Mouse (Mus musculus) 416B (cell line): Measurements from ENCODE around the gene Tfap4.
A peak's percentile ranks its signal among the peaks of the same experiment; 100 is the strongest.
"Not testable (repeated sequence)": the region's sequence is repeated elsewhere in the genome, so short reads cannot be mapped to it uniquely, and the experiment has no call there.

Experiments
- DNase-seq: peaks from one replicate; pipeline ENCODE4 v3.0.0; 2011; ENCODE audit warnings: low read depth

Tfap4 gene

DNA sequence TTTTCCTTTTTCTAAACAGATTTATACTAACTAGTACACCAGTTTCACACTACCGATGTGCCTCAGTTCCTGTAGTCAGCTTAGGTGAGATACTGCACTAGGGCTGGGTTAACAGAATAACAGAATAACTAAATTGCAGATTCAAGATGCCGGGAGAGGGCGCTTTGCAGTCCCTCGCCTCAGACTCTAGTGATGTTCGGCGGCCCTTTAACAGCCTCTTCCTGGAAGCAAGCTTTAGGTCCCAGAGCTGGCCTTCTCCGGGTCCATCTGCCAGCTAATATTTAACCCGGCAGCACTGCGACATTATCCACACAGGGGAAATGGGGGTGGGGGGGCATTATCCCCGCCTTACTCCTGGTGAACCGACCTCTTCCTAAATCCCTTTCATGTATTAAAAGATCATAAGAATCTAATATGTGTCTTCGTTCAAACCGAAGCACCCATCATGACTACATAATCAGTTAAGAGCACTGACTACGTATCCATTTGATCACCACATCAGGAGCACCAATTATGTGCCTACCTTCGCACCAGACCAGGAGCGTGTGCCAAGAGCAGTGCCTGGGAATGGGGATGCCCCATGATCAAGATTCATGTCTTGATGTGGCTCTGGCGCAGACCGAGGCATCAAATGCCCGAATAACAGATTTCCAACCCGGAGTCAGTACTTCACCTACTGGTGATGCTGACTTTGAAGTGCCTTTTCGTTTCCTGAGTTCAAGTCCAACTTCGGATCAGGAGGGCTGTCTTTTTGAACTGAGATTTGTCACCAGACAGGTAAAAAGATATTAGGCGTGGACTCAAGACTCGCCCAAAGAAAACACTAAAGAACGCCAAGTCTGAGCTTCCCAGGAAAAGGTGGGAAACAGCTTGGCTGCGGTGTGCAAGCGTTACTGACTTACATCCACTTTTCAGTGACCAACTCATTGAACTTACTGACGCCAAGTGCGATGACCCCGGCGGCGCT, 33.5 kb upstream of the Tfap4 start:
- DNase-seq, result no peak

DNA sequence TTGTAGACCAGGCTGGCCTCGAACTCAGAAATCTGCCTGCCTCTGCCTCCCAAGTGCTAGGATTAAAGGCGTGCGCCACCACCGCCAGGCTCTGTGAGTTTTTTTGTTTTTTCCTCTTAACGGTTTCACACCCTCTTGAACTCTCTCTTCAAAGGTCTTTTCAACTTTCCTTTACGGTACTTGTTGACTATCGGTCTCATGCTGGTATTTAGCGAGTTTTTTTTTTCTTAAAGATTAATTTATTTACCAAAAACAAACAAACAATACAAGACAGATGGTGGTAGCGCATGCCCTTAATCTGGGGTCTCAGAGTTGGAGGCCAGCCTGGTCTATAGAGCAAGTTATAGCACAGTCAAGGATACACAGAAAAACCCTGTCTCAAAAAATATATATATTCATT, 30.6 kb upstream of the Tfap4 start:
- DNase-seq, result peak; percentile 59

DNA sequence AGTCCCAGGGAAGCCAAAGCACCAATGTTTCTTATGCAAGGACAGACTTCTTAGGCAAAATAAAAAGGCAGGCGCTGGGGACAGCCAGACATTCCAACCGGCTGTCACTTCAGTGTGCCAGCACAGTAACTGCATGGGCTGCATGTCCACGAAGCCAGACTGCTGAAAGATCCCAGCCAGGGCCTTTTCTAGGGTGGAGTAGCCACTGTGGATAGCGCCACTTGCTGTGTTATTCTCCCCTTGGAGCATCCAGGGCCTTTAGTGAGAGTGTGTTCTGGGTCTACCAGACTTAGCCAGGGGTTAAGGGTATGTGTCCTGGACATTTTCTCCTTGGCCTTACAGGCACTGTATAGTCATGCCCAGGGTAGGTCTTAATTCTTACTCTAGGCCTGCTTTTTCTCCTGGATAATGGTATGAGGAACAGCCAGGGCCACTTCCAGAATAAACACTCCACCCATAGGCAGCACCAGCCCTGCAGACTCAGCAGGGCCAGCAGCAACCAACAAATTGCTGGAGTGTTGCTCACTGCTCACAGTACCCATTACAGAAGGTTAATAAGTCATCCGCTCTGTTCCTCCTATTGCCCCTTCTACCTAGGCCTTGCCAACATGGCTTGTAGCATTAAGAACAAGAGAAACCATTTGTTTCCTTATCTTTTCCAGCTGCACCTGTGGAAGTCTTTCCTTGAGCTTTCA, 28.0 kb upstream of the Tfap4 start:
- no peak for DNase-seq

DNA sequence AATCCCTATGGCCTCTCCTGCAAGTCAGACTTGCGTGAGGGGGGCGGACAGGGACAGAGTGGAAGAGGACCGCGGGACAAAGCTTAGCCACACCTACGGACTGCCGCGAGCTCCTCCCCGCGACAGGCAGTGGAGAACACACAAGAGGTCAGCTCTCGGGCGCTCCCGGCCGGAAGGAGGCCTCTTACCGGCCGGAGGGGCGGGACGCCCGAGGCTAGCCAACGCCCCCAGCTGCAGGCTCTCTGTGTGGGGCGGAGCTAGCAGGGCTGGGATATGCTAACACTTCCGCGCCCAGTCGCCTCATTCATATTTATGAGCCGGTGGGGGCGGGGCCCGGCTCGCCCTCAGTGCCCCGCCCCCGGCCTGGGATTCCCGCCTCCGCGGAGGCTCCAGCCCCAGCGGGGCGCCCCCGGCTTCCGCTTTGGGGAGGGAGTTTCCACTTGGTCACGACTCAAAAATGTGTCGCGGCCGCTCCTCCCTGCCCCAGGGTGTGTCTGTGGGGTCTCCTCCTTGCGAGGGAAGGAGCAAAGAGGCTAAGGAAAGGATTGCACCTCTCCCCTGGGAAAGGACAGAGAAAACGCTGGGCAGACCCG, 27.0 kb upstream of the Tfap4 start:
- DNase-seq, result peak; percentile 98

DNA sequence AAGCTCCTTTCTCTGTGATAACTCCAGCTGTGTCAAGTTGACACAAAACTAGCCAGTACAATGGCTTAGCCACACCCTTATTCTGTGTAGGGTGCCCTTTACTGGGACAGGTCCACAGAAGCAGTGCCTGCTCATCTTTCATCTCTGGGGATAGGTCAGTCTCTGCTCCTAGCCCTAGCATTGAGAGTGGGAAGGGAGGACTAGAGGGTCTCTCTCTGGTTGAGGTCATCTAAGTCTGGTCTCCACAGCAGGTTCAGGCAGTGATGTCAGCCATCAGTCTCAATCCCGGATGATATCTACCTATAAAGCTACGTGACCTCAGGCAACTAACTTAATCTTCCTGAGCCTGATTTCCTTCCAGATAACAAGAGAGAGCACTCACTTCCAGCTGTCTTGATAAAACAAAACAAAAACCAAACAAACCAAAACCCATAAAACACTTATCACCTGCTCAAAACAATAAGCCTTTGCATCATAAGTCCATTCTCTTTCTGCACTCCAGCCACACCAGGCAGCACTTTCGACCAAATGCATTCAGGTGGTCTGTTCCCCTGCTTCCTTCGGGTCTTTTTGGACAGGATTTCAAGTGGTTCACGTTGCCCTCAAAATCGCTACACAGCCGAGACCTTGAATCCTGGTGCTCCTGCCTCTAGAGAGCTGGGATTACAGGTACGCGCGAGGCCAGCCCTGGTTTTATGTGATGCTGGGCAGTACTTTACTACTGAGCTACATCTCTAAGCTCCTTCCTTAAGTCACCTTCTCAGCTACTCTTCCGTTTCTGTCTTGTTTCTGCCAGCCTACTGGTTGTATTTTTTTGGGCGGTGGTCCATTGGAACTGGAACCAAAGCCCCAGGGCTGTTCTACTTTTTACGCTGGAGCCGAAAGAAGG, 26.2 kb upstream of the Tfap4 start:
- DNase-seq, result no peak

DNA sequence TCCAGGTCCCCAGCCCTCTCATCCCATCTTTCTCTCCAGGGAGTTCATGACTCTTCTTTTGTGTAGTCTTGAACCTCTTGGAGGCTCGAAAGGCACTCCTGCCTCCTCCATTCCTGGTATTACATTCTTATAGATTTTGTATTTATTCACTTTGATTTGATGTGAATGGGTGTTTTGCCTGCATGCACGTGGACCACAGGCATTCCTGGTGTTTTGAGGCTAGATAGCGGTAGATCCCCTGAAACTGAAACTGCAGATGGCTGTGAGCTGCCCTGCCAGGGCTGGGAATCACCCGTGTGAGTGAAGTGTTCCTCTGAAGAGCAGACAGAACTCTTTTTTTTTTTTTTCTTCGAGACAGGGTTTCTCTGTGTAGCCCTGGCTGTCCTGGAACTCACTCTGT, 24.8 kb upstream of the Tfap4 start:
- no peak for DNase-seq

DNA sequence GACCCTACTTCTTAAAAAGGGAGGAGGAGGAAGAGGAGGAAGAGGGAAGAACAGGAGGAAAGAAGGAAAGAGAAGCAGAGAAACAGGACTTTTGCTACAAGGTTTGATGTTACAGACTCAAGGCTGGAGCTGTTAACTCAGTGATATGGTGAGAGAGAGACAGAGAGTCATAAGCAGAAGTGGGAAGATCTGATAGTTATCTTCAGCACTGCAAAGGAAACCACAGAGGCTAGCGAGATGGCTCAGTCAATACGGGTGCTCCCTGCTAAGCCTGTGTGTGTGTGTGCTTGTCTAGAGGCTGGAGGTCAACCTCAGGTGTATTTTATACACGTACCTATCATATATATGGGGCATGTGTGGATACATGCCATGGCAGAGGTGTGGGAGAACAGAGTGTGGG, 24.2 kb upstream of the Tfap4 start:
- DNase-seq, result peak; percentile 83

DNA sequence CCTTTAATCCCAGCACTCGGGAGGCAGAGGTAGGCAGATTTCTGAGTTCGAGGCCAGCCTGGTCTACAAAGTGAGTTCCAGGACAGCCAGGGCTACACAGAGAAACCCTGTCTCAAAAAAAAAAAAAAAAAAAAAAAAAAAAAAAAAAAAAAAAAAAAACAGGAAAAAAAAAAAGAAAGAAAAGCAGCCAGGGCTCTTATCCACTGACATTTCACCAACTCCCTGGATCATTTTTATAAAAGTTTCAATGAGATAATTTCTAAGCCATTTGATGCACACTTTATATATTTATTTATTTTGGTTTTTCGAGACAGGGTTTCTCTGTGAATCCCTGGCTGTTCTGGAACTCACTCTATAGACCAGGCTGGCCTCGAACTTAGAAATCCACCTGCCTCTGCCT, 21.5 kb upstream of the Tfap4 start:
- not testable (repeated sequence) for DNase-seq

DNA sequence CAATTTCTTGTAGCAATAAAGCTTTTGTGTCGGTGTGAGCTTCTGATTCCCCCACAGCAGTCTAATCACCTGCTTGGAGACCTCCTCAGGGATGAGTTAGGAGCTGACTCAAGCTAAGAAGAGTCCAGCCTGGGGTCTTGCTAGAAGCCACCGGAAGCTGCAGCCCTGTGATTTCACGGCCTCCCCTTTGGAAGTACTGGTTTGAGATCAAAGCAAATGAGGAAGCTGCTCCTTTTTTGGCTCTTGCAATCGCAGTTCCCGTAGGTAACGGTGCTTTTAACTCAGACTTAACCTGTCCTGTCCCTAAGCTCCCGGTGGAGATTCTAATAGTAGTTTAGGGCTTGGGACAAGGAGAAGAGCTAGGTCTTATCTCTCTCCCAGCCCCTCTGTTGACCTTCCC, 19.0 kb upstream of the Tfap4 start:
- no peak for DNase-seq

DNA sequence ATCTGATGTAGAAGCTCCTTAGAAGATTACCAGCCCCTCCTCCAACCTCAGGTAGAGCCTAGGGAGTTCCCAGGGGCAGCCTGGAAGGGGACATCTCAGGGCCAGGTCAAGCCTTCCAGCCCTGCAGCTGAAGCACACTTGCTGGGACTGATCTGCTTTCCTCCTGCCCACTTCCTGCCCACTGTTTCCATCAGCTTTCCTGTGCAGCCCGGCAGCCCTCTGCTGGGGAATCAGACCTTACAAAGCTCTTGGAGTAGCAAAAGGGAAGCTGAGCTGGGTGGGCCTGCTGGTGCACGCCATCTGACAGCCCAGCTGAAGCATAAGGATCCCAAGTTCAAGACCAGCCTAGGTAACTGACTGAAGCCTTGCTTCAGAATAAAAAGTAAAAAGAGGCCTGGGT, 17.2 kb upstream of the Tfap4 start:
- peak; percentile 88 for DNase-seq

DNA sequence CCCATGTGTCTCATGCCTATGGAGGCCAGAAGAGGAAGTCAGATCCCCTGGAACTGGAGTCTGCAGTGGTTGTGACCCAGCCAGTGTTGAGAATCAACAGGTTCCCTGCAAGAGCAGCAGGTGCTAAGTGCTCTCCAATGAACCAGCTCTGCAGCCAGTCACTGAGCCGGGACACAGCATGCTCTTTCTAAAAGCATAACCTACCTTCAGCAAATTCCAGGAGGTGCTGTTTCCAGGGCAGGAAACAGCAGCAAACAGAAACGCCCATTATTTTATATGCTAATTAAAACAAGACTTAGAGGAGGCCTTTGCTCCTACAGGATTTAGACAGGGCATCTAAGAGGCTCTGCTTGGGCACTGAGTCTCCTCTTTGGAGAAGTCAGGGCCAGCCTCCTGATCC, 16.4 kb upstream of the Tfap4 start:
- no peak for DNase-seq

DNA sequence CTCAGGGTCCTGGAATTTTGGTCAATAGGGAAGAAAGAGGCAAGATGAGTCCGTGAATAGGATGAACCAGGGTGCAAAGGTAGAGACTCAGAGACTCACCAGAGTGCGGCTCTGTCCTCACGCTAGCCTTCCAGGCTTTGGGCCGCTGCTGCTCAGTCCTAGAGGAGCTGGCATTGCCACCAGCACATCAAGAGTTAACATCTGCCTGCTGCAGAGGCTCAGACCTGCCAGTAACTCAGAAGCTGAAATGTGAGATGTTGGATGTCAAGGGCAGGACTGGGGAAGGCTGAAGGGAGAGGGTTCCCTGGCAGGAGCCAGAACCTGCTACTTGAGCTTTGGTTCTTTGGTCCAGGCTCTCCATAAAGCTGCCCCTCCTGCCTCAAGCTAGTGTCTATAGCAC, 11.1 kb upstream of the Tfap4 start:
- no peak for DNase-seq

DNA sequence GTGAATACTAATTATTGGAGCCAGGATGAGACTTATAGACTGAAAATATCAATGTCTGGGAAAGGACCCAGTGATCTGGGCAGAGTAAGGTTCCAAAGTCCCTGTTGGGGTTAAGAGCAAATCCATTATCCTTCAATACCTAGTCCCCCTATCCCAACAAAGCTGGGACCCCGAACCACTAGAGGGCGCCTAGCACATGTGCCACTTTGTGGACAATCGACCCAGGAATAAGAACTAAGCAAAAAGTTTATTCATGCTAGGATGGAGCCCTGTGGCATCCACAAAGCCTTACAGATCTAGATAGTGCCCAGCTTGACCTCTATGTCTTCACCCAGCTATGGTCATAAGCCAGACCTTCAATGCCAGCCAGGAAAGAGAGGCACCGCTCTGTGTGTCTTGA, 8.3 kb upstream of the Tfap4 start:
- DNase-seq, result peak; percentile 84

DNA sequence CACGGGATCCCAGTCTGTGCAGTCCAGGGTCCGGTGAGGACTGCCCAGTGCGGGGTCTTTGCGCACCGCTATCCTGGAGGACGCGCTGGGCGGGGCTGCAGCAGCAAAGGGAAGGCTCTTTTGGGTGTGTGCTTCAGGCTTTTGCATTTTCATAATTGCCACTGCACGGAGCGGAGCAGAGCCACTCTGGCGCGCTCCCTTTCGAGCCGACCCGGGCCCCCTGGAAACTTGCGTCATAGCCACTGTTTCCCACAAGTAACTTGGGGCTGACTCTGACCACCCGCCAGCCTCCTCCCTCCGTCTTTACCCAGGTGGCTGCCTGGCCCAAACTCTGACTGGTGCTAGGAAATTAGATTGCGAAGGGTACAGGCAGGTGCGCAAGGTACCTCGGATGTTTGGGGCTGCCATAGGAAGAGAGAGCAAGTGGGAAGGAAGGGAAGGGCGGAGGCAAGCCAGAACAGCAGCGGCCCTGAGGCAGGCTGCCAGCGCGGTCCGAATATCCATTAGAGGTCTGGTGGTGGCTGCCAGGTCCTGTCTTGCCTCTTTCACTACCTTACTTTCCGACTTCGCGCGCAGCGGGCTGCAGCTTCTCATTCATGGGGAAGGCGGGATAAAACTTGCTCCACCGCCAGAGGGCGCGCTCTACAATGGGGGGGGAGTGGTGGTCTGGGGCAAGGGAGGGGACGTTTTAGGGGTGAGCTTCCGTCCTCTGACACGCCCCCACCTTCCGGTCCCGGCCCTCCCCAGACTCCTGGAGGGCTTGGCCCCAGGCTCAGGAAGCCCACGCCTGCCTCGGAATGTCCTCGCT, 695 bp upstream of the Tfap4 start:
- DNase-seq, result peak; percentile 89

DNA sequence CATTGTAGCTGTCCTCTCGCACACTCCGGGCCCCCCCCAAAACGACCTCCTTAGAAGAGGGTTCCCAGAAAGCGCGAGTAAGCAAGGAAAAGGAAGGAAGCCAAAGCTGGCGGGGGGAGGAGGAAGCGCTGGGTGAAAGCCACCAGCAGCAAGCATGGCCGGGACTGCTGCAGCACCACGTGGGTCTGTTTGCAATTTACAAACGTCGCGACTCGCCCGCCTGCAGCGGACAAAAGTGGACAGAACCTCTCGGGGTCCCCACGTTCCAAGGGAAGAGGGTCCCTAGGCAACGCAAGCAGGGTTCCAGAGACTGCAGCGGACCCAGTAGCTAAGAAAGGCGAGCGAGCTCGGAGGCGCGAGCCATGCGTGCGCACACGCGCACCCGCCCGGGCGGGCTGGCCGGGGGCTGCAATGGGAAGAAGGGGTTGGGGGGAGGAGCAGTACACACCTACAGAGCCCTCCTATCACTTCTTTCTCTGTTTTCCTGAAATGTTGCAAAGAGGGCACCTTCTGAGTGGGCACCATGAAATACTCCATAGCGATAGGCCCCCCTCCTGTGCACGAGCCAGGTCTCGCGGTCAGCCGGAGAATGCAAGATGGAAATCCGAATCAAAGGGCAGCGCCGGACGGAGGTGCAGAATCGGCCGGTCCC, 548 bp downstream of the Tfap4 start:
- DNase-seq, result peak; percentile 87

DNA sequence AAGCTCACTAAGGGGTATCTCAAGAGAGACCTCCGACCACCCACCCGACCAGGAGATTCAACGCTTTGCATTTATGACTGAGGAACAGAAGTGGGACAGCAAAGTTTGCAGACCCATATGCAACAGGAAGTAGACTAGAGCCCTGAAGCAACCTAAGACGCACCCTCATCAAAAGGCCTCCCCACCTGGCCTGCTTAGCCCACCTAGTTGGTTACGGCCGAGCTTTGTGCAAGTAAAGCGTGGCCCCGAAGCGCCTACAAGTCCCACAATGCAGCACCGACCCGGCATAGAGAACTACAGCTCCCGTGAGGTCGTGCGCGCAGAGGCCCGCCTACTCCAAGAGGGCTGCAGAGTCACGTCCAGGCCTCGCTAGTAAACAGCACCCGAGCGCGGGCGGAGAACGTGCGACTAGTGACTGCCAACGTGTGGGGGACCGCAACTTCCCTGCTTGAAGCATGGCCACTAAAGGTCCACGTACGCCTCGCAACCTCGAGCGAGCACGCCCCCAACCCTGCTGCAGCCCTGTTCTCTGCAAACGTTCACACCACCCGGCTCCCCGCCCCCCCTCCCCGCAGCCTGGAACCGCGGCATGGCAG, 1.2 kb downstream of the Tfap4 start:
- DNase-seq, result peak; percentile 96

DNA sequence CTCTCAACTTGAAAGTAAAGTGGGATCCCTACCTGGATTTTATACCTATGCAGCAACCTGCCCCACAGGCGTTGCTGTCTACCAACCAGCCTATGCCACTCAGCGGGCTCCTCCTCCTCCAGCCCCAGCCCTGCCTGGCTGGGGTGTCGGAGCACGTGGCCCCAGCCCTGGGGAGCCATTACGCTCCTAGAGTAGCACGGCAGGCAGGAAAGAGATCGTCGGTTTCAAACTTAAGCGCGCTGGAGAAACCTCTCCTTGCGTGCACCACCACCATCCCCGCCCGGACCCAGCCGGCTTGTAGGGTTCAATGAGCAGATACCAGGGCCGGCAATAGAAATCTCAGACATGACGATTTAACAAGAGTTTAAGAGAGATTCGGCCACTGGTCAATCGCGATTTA, 1.7 kb downstream of the Tfap4 start:
- DNase-seq, result peak; percentile 77

DNA sequence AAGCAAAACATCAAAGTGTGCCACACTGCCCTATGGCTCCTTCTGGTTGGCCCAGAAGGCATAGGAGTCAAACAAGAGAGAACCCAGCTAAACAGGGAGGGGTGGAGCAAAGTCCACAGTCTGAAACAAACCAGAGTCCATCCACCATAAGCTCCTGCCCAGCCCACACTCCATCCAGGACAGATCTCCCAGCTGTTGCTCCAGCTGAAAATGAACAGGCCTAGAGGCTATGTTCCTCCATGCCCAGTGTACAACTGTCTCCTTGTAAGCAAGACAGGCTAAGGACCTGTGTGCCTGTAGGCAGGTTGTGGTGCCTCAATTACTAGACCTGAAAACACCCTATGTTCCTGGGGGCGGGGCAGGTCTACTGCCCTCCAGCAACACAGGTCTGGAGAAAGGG, 2.6 kb downstream of the Tfap4 start:
- DNase-seq, result no peak

DNA sequence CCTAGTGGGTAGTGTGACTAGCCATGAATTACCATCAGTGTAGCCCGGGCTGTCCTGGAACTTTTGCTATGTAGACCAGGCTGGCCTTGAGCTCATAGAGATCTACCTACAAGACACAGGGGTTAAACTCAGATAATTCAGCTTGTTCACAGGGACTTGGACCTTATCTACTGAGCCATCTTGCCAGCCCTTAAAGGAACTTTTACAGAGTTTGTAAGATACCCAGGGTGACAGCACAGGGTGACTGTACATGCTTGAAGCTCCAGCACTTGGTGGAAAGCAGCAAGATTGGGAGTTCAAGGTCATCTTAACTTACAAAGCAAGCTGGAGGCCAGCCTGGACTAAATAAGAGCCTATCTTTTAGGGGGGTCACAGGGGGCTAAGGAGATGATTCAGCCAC, 4.1 kb downstream of the Tfap4 start:
- DNase-seq, result no peak
